Mouse (Mus musculus) megakaryocyte, embryonic 14.5 days (primary cell): ENCODE measurements around the gene Gm10645. TPM values are rescaled to one million over a fixed set of nuclear protein-coding genes. Genes with fewer than 3 reads are reported as not detected.

ENCODE experiments used
- H3K27me3 ChIP-seq: replicated peaks from 2 replicates; pipeline ENCODE3; 2012; ENCODE audit warnings: inconsistent platforms
- H3K36me3 ChIP-seq: replicated peaks from 2 replicates; pipeline ENCODE3; 2012; ENCODE audit warnings: low read length, inconsistent platforms, mixed read lengths
- H3K4me1 ChIP-seq: 2 replicates; pipeline ENCODE4 v1.6.1; 2012; ENCODE audit warnings: inconsistent platforms
- H3K4me3 ChIP-seq: replicated peaks from 2 replicates; pipeline ENCODE3; 2012; ENCODE audit warnings: moderate library complexity, mild to moderate bottlenecking, inconsistent platforms
- H3K9me3 ChIP-seq: 2 replicates; pipeline ENCODE4 v1.6.1; 2012; ENCODE audit warnings: inconsistent platforms
- FLI1 ChIP-seq: IDR thresholded peaks from 2 replicates; pipeline ENCODE4 v1.6.1; 2012; ENCODE audit warnings: low read length, inconsistent platforms, mixed read lengths
- GATA1 ChIP-seq: IDR thresholded peaks from 3 replicates; pipeline ENCODE4 v1.6.1; 2012; ENCODE audit warnings: mixed read lengths, low read length, inconsistent platforms, borderline replicate concordance
- polyA plus RNA-seq: library from polyadenylated mRNA; stranded (reverse); fragments of >175 nt; gene quantifications from 2 replicates; pipeline ENCODE4 v1.2.3, GENCODE M21; 2012; ENCODE audit warnings: low replicate concordance; ENCODE audit not compliant: insufficient read depth

Gm10645 gene
- polyA plus RNA-seq, 1 experiment = not detected

- TF ChIP-seq FLI1 (no peak), GATA1 (no peak)
- Histone ChIP-seq H3K36me3 (no peaks in the 10 kb centered on the region), H3K9me3 (no peaks in the 10 kb centered on the region), H3K4me3 (no peak overlapping the region), H3K4me1 (peaks cover 26% of the 10 kb centered on the region), H3K27me3 (no peaks in the 10 kb centered on the region)
Observed at GRCm38 (mm10) chr8:83144601-83145000, 21.4 kb downstream of the Gm10645 start.

- peak overlapping the region; percentile 69 for H3K4me3 ChIP-seq
- H3K27me3 ChIP-seq = no peaks in the 10 kb centered on the region
- no peak for TF ChIP-seq FLI1
- no peak for TF ChIP-seq GATA1
- peaks cover 26% of the 10 kb centered on the region for H3K4me1 ChIP-seq
- no peaks in the 10 kb centered on the region for H3K36me3 ChIP-seq
- no peaks in the 10 kb centered on the region for H3K9me3 ChIP-seq
Observed at GRCm38 (mm10) chr8:83141358-83141757, 24.6 kb downstream of the Gm10645 start.

DNA sequence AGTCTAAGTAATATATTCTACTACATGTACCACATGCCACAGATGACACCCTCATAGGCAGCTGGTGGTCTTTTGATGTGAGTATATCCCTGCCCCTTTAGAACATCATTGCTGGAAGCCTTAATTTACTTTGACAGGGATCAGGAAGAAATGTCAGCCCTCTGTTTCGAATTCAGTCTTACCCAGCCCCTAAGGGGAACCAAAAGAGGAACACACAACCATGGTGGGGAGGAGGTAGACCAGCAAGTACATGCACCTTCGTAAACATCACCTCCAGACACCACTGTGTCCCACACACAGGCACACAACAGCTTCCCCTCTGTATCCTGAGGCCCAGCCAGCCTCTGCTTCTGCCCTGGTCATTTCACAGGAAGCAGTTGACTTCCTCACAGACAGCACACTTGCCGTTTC lies 25.3 kb downstream of the Gm10645 start:
- Histone ChIP-seq H3K9me3 (no peaks in the 10 kb centered on the region), H3K27me3 (no peaks in the 10 kb centered on the region), H3K4me1 (peaks cover 26% of the 10 kb centered on the region), H3K36me3 (no peaks in the 10 kb centered on the region), H3K4me3 (peak overlapping the region; percentile 85)
- no peak for TF ChIP-seq FLI1
- TF ChIP-seq GATA1 = no peak

GRCm38 (mm10) chr8:83140068-83140467 lies 25.9 kb downstream of the Gm10645 start:
- H3K27me3 ChIP-seq = no peaks in the 10 kb centered on the region
- no peak for TF ChIP-seq GATA1
- TF ChIP-seq FLI1 = no peak
- H3K4me3 ChIP-seq = no peak overlapping the region
- H3K36me3 ChIP-seq = no peaks in the 10 kb centered on the region
- peaks cover 26% of the 10 kb centered on the region for H3K4me1 ChIP-seq
- H3K9me3 ChIP-seq = no peaks in the 10 kb centered on the region

DNA sequence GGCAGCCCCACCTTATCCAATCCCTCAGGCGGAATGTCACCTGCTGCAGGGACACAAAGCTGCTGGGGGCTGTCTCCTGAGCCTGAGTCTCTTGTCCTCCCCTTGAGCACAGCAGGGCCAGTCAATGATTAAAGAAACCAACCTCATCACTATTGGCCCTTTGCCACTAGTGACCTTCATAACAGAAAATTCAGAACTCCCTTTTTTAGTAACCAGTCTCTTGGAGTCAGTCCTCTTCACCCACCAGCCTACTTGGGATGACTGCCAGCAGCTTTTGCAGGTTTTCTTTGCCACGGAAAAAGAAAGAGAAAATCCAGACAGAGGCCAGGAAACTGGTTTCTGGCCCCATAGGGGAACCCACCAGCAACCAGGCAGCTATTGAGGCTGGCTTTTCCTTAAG lies 30.9 kb downstream of the Gm10645 start:
- Histone ChIP-seq H3K27me3 (peaks cover 5% of the 10 kb centered on the region), H3K4me1 (peaks cover 4% of the 10 kb centered on the region), H3K4me3 (no peak overlapping the region), H3K9me3 (no peaks in the 10 kb centered on the region), H3K36me3 (no peaks in the 10 kb centered on the region)
- TF ChIP-seq GATA1 = no peak
- TF ChIP-seq FLI1 = no peak

Other genes with a start within 250 kb of the Gm10645 start
- 0.45 TPM in 1 of 2 replicates, not detected in the other for gene Tbc1d9, start 818 bp downstream of the Gm10645 start, polyA plus RNA-seq
- not detected in 2 replicates for gene Ucp1, start 124.2 kb upstream of the Gm10645 start, polyA plus RNA-seq
- 0.29 TPM in 1 of 2 replicates, not detected in the other for gene Elmod2, start 166.3 kb upstream of the Gm10645 start, polyA plus RNA-seq
- not detected in 2 replicates for gene Mgat4d, start 182.3 kb upstream of the Gm10645 start, polyA plus RNA-seq
- not detected in 2 replicates for gene Clgn, start 223.7 kb upstream of the Gm10645 start, polyA plus RNA-seq